Mouse (Mus musculus) lung, adult 2 months (tissue): Measurements from ENCODE around the gene Myog.

Experiments used
- CTCF ChIP-seq: fragments of 200-500 bp; IDR thresholded peaks from 2 replicates; pipeline ENCODE4 v1.5.1; 2011; ENCODE audit warnings: mild to moderate bottlenecking, low read length, control low read depth; ENCODE audit not compliant: insufficient read depth
- POLR2A ChIP-seq: fragments of 200-500 bp; IDR thresholded peaks from 2 replicates; pipeline ENCODE4 v1.6.1; 2011; ENCODE audit warnings: low read depth, mild to moderate bottlenecking, control low read depth, low read length, borderline replicate concordance; ENCODE audit errors: extremely low read depth

GRCm38 (mm10) chr1:134332770-134333271 is 43.0 kb downstream of the Myog start, which contains the start of gene Ppfia4:
- TF ChIP-seq CTCF (no peak), POLR2A (no peak)
